Mouse (Mus musculus) embryonic facial prominence, embryonic 15.5 days (tissue): ENCODE results near the gene Map2k3. TPM values are rescaled to one million over a fixed set of nuclear protein-coding genes. Genes with fewer than 3 reads are reported as not detected.
A peak's percentile ranks its signal among the peaks of the same experiment; 100 is the strongest.

Experiments used
- ATAC-seq: fragments of 200-750 bp; cut with Nextera tagmentation; 2 replicates; pipeline ENCODE4 v1.8.0; 2017; ENCODE audit warnings: low read depth, moderate TSS enrichment; ENCODE audit not compliant: insufficient number of reproducible peaks, low FRiP score, low TSS enrichment
- H3K27ac ChIP-seq: fragments of 300-500 bp; sonication (generic); replicated peaks from 2 replicates; pipeline ENCODE4 v1.5.1; 2015; ENCODE audit warnings: mild to moderate bottlenecking, inconsistent platforms
- H3K27me3 ChIP-seq: fragments of 300-500 bp; sonication (generic); 2 replicates; pipeline ENCODE4 v1.6.1; 2015; ENCODE audit warnings: inconsistent platforms
- H3K36me3 ChIP-seq: fragments of 300-500 bp; sonication (generic); 2 replicates; pipeline ENCODE4 v1.6.1; 2015; ENCODE audit warnings: mild to moderate bottlenecking, inconsistent platforms
- H3K4me1 ChIP-seq: fragments of 300-500 bp; sonication (generic); 2 replicates; pipeline ENCODE4 v1.6.1; 2015; ENCODE audit warnings: inconsistent platforms
- H3K4me2 ChIP-seq: fragments of 300-500 bp; sonication (generic); replicated peaks from 2 replicates; pipeline ENCODE4 v1.6.1; 2015; ENCODE audit warnings: mild to moderate bottlenecking, inconsistent platforms
- H3K4me3 ChIP-seq: fragments of 300-500 bp; sonication (generic); replicated peaks from 2 replicates; pipeline ENCODE4 v1.5.1; 2015; ENCODE audit warnings: mild to moderate bottlenecking, inconsistent platforms
- H3K9ac ChIP-seq: fragments of 300-500 bp; sonication (generic); 2 replicates; pipeline ENCODE4 v1.6.1; 2015; ENCODE audit warnings: inconsistent platforms
- H3K9me3 ChIP-seq: fragments of 300-500 bp; sonication (generic); replicated peaks from 2 replicates; pipeline ENCODE4 v1.6.1; 2016; ENCODE audit warnings: inconsistent platforms
- WGBS: fragments of 180-500 bp; shearing (Covaris S2); methylation state at CpG from one replicate; pipeline ENCODE4 v1.1.7; 2015; 5-methylcytosine and 5-hydroxymethylcytosine counted together
- polyA plus RNA-seq: library from polyadenylated mRNA; unstranded; fragments of >200 nt; fragmentation: Nextera tagmentation; extraction: Ambion mirVana; gene quantifications from 2 replicates; pipeline ENCODE4 v1.2.1, GENCODE M21; 2015

Gene Map2k3
- polyA plus RNA-seq, 1 experiment from 2014 or later = 113 TPM

GRCm38 (mm10) chr11:60962709-60963108, 30.9 kb downstream of the Map2k3 start:
- 72% methylated on average over 5 of the region's 5 CpGs for WGBS

GRCm38 (mm10) chr11:60966974-60967373, 35.1 kb downstream of the Map2k3 start:
- Histone ChIP-seq H3K9me3 (no peaks in the 10 kb centered on the region), H3K4me1 (peaks cover 4% of the 10 kb centered on the region; the same call in 1 of the 2 replicates), H3K9ac (no peak overlapping the region), H3K4me2 (no peak overlapping the region), H3K4me3 (no peak overlapping the region), H3K27me3 (no peaks in the 10 kb centered on the region), H3K36me3 (no peaks in the 10 kb centered on the region), H3K27ac (no peak overlapping the region)
- no peak for ATAC-seq
- WGBS = 44% methylated on average over 6 of the region's 6 CpGs

More at GRCm38 (mm10) chr11:60962709-60963108, 30.9 kb downstream of the Map2k3 start:
- no peaks in the 10 kb centered on the region for H3K9me3 ChIP-seq
- peaks cover 4% of the 10 kb centered on the region; the same call in 1 of the 2 replicates for H3K4me1 ChIP-seq
- no peaks in the 10 kb centered on the region for H3K27me3 ChIP-seq
- no peak overlapping the region for H3K4me3 ChIP-seq
- H3K36me3 ChIP-seq = no peaks in the 10 kb centered on the region
- no peak for ATAC-seq
- no peak overlapping the region for H3K27ac ChIP-seq
- H3K4me2 ChIP-seq = no peak overlapping the region
- no peak overlapping the region for H3K9ac ChIP-seq

- no peak overlapping the region for H3K4me3 ChIP-seq
- 54% methylated on average over 11 of the region's 11 CpGs for WGBS
- H3K9ac ChIP-seq = no peak overlapping the region
- no peaks in the 10 kb centered on the region for H3K9me3 ChIP-seq
- H3K4me2 ChIP-seq = no peak overlapping the region
- H3K27me3 ChIP-seq = no peaks in the 10 kb centered on the region
- ATAC-seq = no peak
- H3K27ac ChIP-seq = no peak overlapping the region
- no peaks in the 10 kb centered on the region for H3K4me1 ChIP-seq
- H3K36me3 ChIP-seq = no peaks in the 10 kb centered on the region
Observed at GRCm38 (mm10) chr11:60975097-60975496, 43.3 kb downstream of the Map2k3 start.

GRCm38 (mm10) chr11:60976234-60976633, 44.4 kb downstream of the Map2k3 start:
- no peak overlapping the region for H3K4me3 ChIP-seq
- 72% methylated on average over 2 of the region's 2 CpGs for WGBS

GRCm38 (mm10) chr11:60976742-60977141, 44.9 kb downstream of the Map2k3 start:
- no peak for ATAC-seq

More at GRCm38 (mm10) chr11:60976234-60976633, 44.4 kb downstream of the Map2k3 start:
- H3K9ac ChIP-seq = no peak overlapping the region
- H3K27me3 ChIP-seq = no peaks in the 10 kb centered on the region
- no peaks in the 10 kb centered on the region for H3K4me1 ChIP-seq
- ATAC-seq = no peak
- H3K4me2 ChIP-seq = no peak overlapping the region
- no peak overlapping the region for H3K27ac ChIP-seq
- no peaks in the 10 kb centered on the region for H3K9me3 ChIP-seq
- H3K36me3 ChIP-seq = no peaks in the 10 kb centered on the region

GRCm38 (mm10) chr11:60977153-60977552, 45.3 kb downstream of the Map2k3 start:
- Histone ChIP-seq H3K27ac (no peak overlapping the region), H3K4me3 (no peak overlapping the region), H3K36me3 (no peaks in the 10 kb centered on the region), H3K4me2 (no peak overlapping the region), H3K4me1 (no peaks in the 10 kb centered on the region), H3K9ac (no peak overlapping the region), H3K27me3 (no peaks in the 10 kb centered on the region), H3K9me3 (no peaks in the 10 kb centered on the region)
- WGBS = 50% methylated on average over 3 of the region's 3 CpGs
- ATAC-seq = no peak

More at GRCm38 (mm10) chr11:60976742-60977141, 44.9 kb downstream of the Map2k3 start:
- Histone ChIP-seq H3K4me3 (no peak overlapping the region), H3K27ac (no peak overlapping the region), H3K36me3 (no peaks in the 10 kb centered on the region), H3K4me1 (no peaks in the 10 kb centered on the region), H3K4me2 (no peak overlapping the region), H3K9me3 (no peaks in the 10 kb centered on the region), H3K27me3 (no peaks in the 10 kb centered on the region), H3K9ac (no peak overlapping the region)
- WGBS = 16% methylated on average over 8 of the region's 8 CpGs

GRCm38 (mm10) chr11:60978658-60979057, 46.8 kb downstream of the Map2k3 start:
- 69% methylated on average over 2 of the region's 2 CpGs for WGBS
- no peaks in the 10 kb centered on the region for H3K36me3 ChIP-seq
- ATAC-seq = no peak

GRCm38 (mm10) chr11:60979788-60980187, 48.0 kb downstream of the Map2k3 start:
- no peak overlapping the region for H3K4me3 ChIP-seq
- H3K9ac ChIP-seq = no peak overlapping the region
- H3K4me2 ChIP-seq = no peak overlapping the region
- H3K36me3 ChIP-seq = no peaks in the 10 kb centered on the region
- H3K9me3 ChIP-seq = no peaks in the 10 kb centered on the region
- no peaks in the 10 kb centered on the region for H3K4me1 ChIP-seq
- no peaks in the 10 kb centered on the region for H3K27me3 ChIP-seq
- WGBS = 75% methylated on average over 5 of the region's 5 CpGs
- ATAC-seq = no peak
- no peak overlapping the region for H3K27ac ChIP-seq

More at GRCm38 (mm10) chr11:60978658-60979057, 46.8 kb downstream of the Map2k3 start:
- H3K27ac ChIP-seq = no peak overlapping the region
- H3K4me3 ChIP-seq = no peak overlapping the region
- H3K9me3 ChIP-seq = no peaks in the 10 kb centered on the region
- H3K4me1 ChIP-seq = no peaks in the 10 kb centered on the region
- no peak overlapping the region for H3K9ac ChIP-seq
- H3K4me2 ChIP-seq = no peak overlapping the region
- no peaks in the 10 kb centered on the region for H3K27me3 ChIP-seq

GRCm38 (mm10) chr11:60981693-60982486, 50.1 kb downstream of the Map2k3 start:
- H3K9ac ChIP-seq = no peak overlapping the region
- H3K36me3 ChIP-seq = no peaks in the 10 kb centered on the region
- no peak overlapping the region for H3K27ac ChIP-seq
- ATAC-seq = no peak
- H3K9me3 ChIP-seq = no peaks in the 10 kb centered on the region
- no peak overlapping the region for H3K4me3 ChIP-seq
- H3K27me3 ChIP-seq = no peaks in the 10 kb centered on the region
- WGBS = 55% methylated on average over 14 of the region's 14 CpGs
- H3K4me1 ChIP-seq = no peaks in the 10 kb centered on the region
- H3K4me2 ChIP-seq = no peak overlapping the region

GRCm38 (mm10) chr11:60984912-60985558, 53.2 kb downstream of the Map2k3 start:
- ATAC-seq = 0 out of 2 replicates have a peak, but pooled peaks have one; percentile 58
- Histone ChIP-seq H3K9me3 (no peaks in the 10 kb centered on the region), H3K27me3 (no peaks in the 10 kb centered on the region), H3K4me3 (no peak overlapping the region), H3K4me1 (no peaks in the 10 kb centered on the region), H3K4me2 (no peak overlapping the region), H3K9ac (no peak overlapping the region), H3K36me3 (no peaks in the 10 kb centered on the region), H3K27ac (no peak overlapping the region)
- WGBS = 54% methylated on average over 13 of the region's 13 CpGs

- H3K27me3 ChIP-seq = no peaks in the 10 kb centered on the region
- no peaks in the 10 kb centered on the region for H3K4me1 ChIP-seq
- H3K27ac ChIP-seq = no peak overlapping the region
- H3K4me3 ChIP-seq = no peak overlapping the region
- no peaks in the 10 kb centered on the region for H3K9me3 ChIP-seq
- no peaks in the 10 kb centered on the region for H3K36me3 ChIP-seq
- no peak overlapping the region for H3K4me2 ChIP-seq
- 69% methylated on average over 3 of the region's 3 CpGs for WGBS
- H3K9ac ChIP-seq = no peak overlapping the region
- ATAC-seq = no peak
Observed at GRCm38 (mm10) chr11:60990428-60990827, 58.6 kb downstream of the Map2k3 start.
